Mouse (Mus musculus): ENCODE measurements around the gene Ldb2. TPM values are rescaled to one million over a fixed set of nuclear protein-coding genes. Genes with fewer than 3 reads are reported as not detected.

Ldb2 gene
- total and polyA plus RNA-seq, 3 experiments: not detected

GRCm38 (mm10) chr5:44784591-44784990, 14.9 kb downstream of the Ldb2 start:
- H3K27me3 ChIP-seq (ENCODE audit: control insufficient read depth in 1 of 2, insufficient read depth in 2 of 2, low read length in 2 of 2): no peaks in the 10 kb centered on the region
- H3K9me3 ChIP-seq (replicated peaks; ENCODE audit: insufficient read depth, low read length): no peaks in the 10 kb centered on the region
- no peak overlapping the region for H3K27ac ChIP-seq (ENCODE audit: control insufficient read depth, low read depth, low read length)
- H3K9ac ChIP-seq (ENCODE audit: control insufficient read depth, low read depth, low read length, poor library complexity, severe bottlenecking): no peak overlapping the region
- no peaks in the 10 kb centered on the region for H3K36me3 ChIP-seq (ENCODE audit: control insufficient read depth in 1 of 2, insufficient read depth in 2 of 2, low read length in 2 of 2)
- H3K4me1 ChIP-seq (ENCODE audit: control insufficient read depth in 1 of 2, insufficient read depth in 2 of 2, low read length in 2 of 2): no peaks in the 10 kb centered on the region
- no peaks in the 10 kb centered on the region for H3K79me2 ChIP-seq (ENCODE audit: control insufficient read depth, insufficient read depth, low read length, poor library complexity)
- TF ChIP-seq ZC3H11A (IDR thresholded peaks at IDR 0.05; ENCODE audit: low read depth, low read length) (no peak), POLR2A (IDR thresholded peaks at IDR 0.05; ENCODE audit: control insufficient read depth in 1 of 2, insufficient read depth in 1 of 2, low read depth in 1 of 2, low read length in 2 of 2, poor library complexity in 1 of 2) (no peak), NRF1 (IDR thresholded peaks at IDR 0.05; ENCODE audit: insufficient read depth, low read depth, low read length, poor library complexity, severe bottlenecking) (no peak), CTCF (IDR thresholded peaks at IDR 0.05 in 2 of 3, conservative IDR thresholded peaks at IDR 0.05 in 1 of 3; ENCODE audit: control insufficient read depth in 1 of 3, insufficient read depth in 1 of 3, low read depth in 2 of 3, low read length in 3 of 3, poor library complexity in 1 of 3, severe bottlenecking in 1 of 3) (no peak), BHLHE40 (IDR thresholded peaks at IDR 0.05; ENCODE audit: borderline replicate concordance, low read depth, low read length) (no peak), UBTF (IDR thresholded peaks at IDR 0.05; ENCODE audit: borderline replicate concordance, insufficient read depth, low read depth, low read length) (no peak), NELFE (IDR thresholded peaks at IDR 0.05; ENCODE audit: low read depth, low read length) (no peak), POLR2AphosphoS5 (IDR thresholded peaks at IDR 0.05; ENCODE audit: borderline replicate concordance, low read depth, low read length) (no peak), GATA1 (IDR thresholded peaks at IDR 0.05; ENCODE audit: low read depth, low read length) (no peak), MYB (IDR thresholded peaks at IDR 0.05; ENCODE audit: low read depth, low read length) (no peak), SIN3A (IDR thresholded peaks at IDR 0.05; ENCODE audit: low read length) (no peak), GABPA (IDR thresholded peaks at IDR 0.05; ENCODE audit: low read depth, low read length) (no peak), MXI1 (IDR thresholded peaks at IDR 0.05; ENCODE audit: low read depth, low read length) (no peak), CHD1 (IDR thresholded peaks at IDR 0.05; ENCODE audit: low read depth, low read length) (no peak), ZMIZ1 (IDR thresholded peaks at IDR 0.05; ENCODE audit: low read depth, low read length) (no peak), TCF12 (IDR thresholded peaks at IDR 0.05; ENCODE audit: low read depth, low read length) (no peak), MAX (IDR thresholded peaks at IDR 0.05; ENCODE audit: low read length) (no peak), HCFC1 (IDR thresholded peaks at IDR 0.05; ENCODE audit: low read depth, low read length) (no peak)
- H3K4me3 ChIP-seq (ENCODE audit: control insufficient read depth in 1 of 2, insufficient read depth in 1 of 2, low read depth in 2 of 2, low read length in 2 of 2): no peak overlapping the region
- DNase-seq (ENCODE audit: low read depth, low spot score): no peak

- Histone ChIP-seq H3K4me3 (ENCODE audit: control insufficient read depth in 1 of 2, insufficient read depth in 1 of 2, low read depth in 2 of 2, low read length in 2 of 2) (no peak overlapping the region), H3K9me3 (replicated peaks; ENCODE audit: insufficient read depth, low read length) (no peaks in the 10 kb centered on the region), H3K79me2 (ENCODE audit: control insufficient read depth, insufficient read depth, low read length, poor library complexity) (no peaks in the 10 kb centered on the region), H3K9ac (ENCODE audit: control insufficient read depth, low read depth, low read length, poor library complexity, severe bottlenecking) (no peak overlapping the region), H3K4me1 (ENCODE audit: control insufficient read depth in 1 of 2, insufficient read depth in 2 of 2, low read length in 2 of 2) (no peaks in the 10 kb centered on the region), H3K27ac (ENCODE audit: control insufficient read depth, low read depth, low read length) (no peak overlapping the region), H3K27me3 (ENCODE audit: control insufficient read depth in 1 of 2, insufficient read depth in 2 of 2, low read length in 2 of 2) (no peaks in the 10 kb centered on the region), H3K36me3 (ENCODE audit: control insufficient read depth in 1 of 2, insufficient read depth in 2 of 2, low read length in 2 of 2) (no peaks in the 10 kb centered on the region)
- DNase-seq (ENCODE audit: low read depth, low spot score): no peak
- TF ChIP-seq RAD21 (IDR thresholded peaks at IDR 0.05; ENCODE audit: low read depth, low read length) (no peak), USF2 (IDR thresholded peaks at IDR 0.05; ENCODE audit: borderline replicate concordance in 1 of 2, insufficient read depth in 1 of 2, low read depth in 1 of 2, low read length in 2 of 2) (no peak), CHD1 (IDR thresholded peaks at IDR 0.05; ENCODE audit: low read depth, low read length) (no peak), MAFK (IDR thresholded peaks at IDR 0.05; ENCODE audit: borderline replicate concordance, low read depth, low read length) (no peak), JUND (IDR thresholded peaks at IDR 0.05; ENCODE audit: low read depth, low read length) (no peak), SIN3A (IDR thresholded peaks at IDR 0.05; ENCODE audit: low read length) (no peak), BHLHE40 (IDR thresholded peaks at IDR 0.05; ENCODE audit: borderline replicate concordance, low read depth, low read length) (no peak), NELFE (IDR thresholded peaks at IDR 0.05; ENCODE audit: low read depth, low read length) (no peak), POLR2AphosphoS2 (IDR thresholded peaks at IDR 0.05; ENCODE audit: low read length) (no peak), EP300 (IDR thresholded peaks at IDR 0.05; ENCODE audit: low read depth in 1 of 2, low read length in 2 of 2) (no peak), MXI1 (IDR thresholded peaks at IDR 0.05; ENCODE audit: low read depth, low read length) (no peak), ZMIZ1 (IDR thresholded peaks at IDR 0.05; ENCODE audit: low read depth, low read length) (no peak)
These were observed 20.1 kb downstream of the Ldb2 start for GRCm38 (mm10) chr5:44779340-44779739.
